Mouse (Mus musculus) A20 (cell line): Measurements from ENCODE around the gene Rbm46.

Source experiments
- DNase-seq: peaks from one replicate; pipeline ENCODE4 v3.0.0-alpha.2; 2011; ENCODE audit warnings: low read depth, low spot score

Rbm46 gene

GRCm38 (mm10) chr3:82876372-82876739 lies at the start of gene Rbm46:
Gene Rbm46 (minus strand): TSS chr3:82876483.
- no peak for DNase-seq

- no peak for DNase-seq
Observed at GRCm38 (mm10) chr3:82915632-82916031, 39.3 kb upstream of the Rbm46 start.

GRCm38 (mm10) chr3:82908671-82909070 lies 32.4 kb upstream of the Rbm46 start:
- no peak for DNase-seq

- no peak for DNase-seq
Observed at GRCm38 (mm10) chr3:82904211-82904908, 28.1 kb upstream of the Rbm46 start.

- DNase-seq, result no peak
Observed at GRCm38 (mm10) chr3:82903613-82904205, 27.4 kb upstream of the Rbm46 start, which contains the start of gene Lrat. Gene Lrat (minus strand): TSS chr3:82903973.

GRCm38 (mm10) chr3:82902757-82903612 lies 26.7 kb upstream of the Rbm46 start:
- DNase-seq, result no peak

- no peak for DNase-seq
Observed at GRCm38 (mm10) chr3:82888842-82889241, 12.6 kb upstream of the Rbm46 start.

- DNase-seq, result peak; percentile 24
Observed at GRCm38 (mm10) chr3:82877258-82877657, 975 bp upstream of the Rbm46 start.

- no peak for DNase-seq
Observed at GRCm38 (mm10) chr3:82875671-82876371, 462 bp downstream of the Rbm46 start.

GRCm38 (mm10) chr3:82857414-82858077 lies 18.7 kb downstream of the Rbm46 start:
- DNase-seq, result peak; percentile 46

GRCm38 (mm10) chr3:82825165-82825564 lies 51.1 kb downstream of the Rbm46 start:
- DNase-seq, result no peak

- DNase-seq, result no peak
Observed at GRCm38 (mm10) chr3:82811851-82812250, 64.4 kb downstream of the Rbm46 start.

GRCm38 (mm10) chr3:82810334-82811120 lies 65.8 kb downstream of the Rbm46 start:
- DNase-seq, result no peak

- DNase-seq, result no peak
Observed at GRCm38 (mm10) chr3:82809769-82810168, 66.5 kb downstream of the Rbm46 start.

GRCm38 (mm10) chr3:82808323-82808911 lies 67.9 kb downstream of the Rbm46 start:
- DNase-seq, result no peak

GRCm38 (mm10) chr3:82805291-82805690 lies 71.0 kb downstream of the Rbm46 start:
- DNase-seq, result no peak

GRCm38 (mm10) chr3:82800470-82800843 lies 75.8 kb downstream of the Rbm46 start:
- DNase-seq, result no peak

- DNase-seq, result no peak
Observed at GRCm38 (mm10) chr3:82799735-82800469, 76.4 kb downstream of the Rbm46 start.

GRCm38 (mm10) chr3:82793656-82794055 lies 82.6 kb downstream of the Rbm46 start:
- DNase-seq, result no peak
